Mouse (Mus musculus) heart, adult 2 months (tissue): ENCODE data around the gene Kat8.

ENCODE experiments used
- CTCF ChIP-seq: fragments of 200-600 bp; IDR thresholded peaks from 2 replicates; pipeline ENCODE4 v1.8.1; 2022; ENCODE audit warnings: antibody characterized with exemption, mild to moderate bottlenecking, moderate library complexity
- POLR2A ChIP-seq: fragments of 200-500 bp; IDR thresholded peaks from 2 replicates; pipeline ENCODE4 v1.6.1; 2011; ENCODE audit warnings: mild to moderate bottlenecking, low read depth, low read length, control low read depth; ENCODE audit not compliant: insufficient read depth

DNA sequence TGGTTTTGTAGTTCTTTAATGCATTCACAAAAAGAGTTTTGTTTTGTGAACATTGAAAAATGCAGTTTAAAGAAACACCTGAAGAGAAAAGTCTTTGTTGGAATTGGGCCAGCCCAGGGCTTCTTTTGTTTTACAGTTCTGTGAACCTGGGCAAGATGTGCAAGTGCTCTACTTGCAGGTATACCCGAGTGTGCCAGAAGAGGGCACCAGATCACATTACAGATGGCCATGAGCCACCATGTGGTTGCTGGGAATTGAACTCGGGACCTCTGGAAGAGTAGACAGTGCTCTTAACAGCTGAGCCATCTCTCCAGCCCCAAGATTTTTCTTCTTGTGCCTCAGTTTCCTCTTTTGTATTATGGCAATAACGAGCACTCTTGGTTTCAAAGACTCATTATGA lies 5.9 kb downstream of the Kat8 start:
- peak; percentile 74 for TF ChIP-seq CTCF
- no peak for TF ChIP-seq POLR2A
